Mouse (Mus musculus) forebrain, embryonic 16.5 days (tissue): Measurements from ENCODE around the gene Tescl. TPM values are rescaled to one million over a fixed set of nuclear protein-coding genes. Genes with fewer than 3 reads are reported as not detected.

Experiments used
- ATAC-seq: fragments of 200-750 bp; cut with Nextera tagmentation; 2 replicates; pipeline ENCODE4 v1.8.0; 2017; ENCODE audit warnings: mild to moderate bottlenecking, moderate library complexity
- H3K27ac ChIP-seq: fragments of 300-500 bp; sonication (generic); 2 replicates; pipeline ENCODE4 v1.5.1; 2014; ENCODE audit warnings: low read length, control low read depth
- H3K27me3 ChIP-seq: fragments of 300-500 bp; sonication (generic); replicated peaks from 2 replicates; pipeline ENCODE4 v1.6.1; 2014; ENCODE audit warnings: low read length; ENCODE audit not compliant: control insufficient read depth, insufficient read depth
- H3K36me3 ChIP-seq: fragments of 300-500 bp; sonication (generic); 2 replicates; pipeline ENCODE4 v1.6.1; 2014; ENCODE audit not compliant: control insufficient read depth, insufficient read depth
- H3K4me1 ChIP-seq: fragments of 300-500 bp; sonication (generic); replicated peaks from 2 replicates; pipeline ENCODE4 v1.6.1; 2014; ENCODE audit warnings: low read length; ENCODE audit not compliant: control insufficient read depth, insufficient read depth
- H3K4me2 ChIP-seq: fragments of 300-500 bp; sonication (generic); 2 replicates; pipeline ENCODE4 v1.6.1; 2014; ENCODE audit warnings: mild to moderate bottlenecking, low read length, control low read depth
- H3K4me3 ChIP-seq: fragments of 300-500 bp; sonication (generic); replicated peaks from 2 replicates; pipeline ENCODE4 v1.5.1; 2014; ENCODE audit warnings: mild to moderate bottlenecking, low read length, control low read depth
- H3K9ac ChIP-seq: fragments of 300-500 bp; sonication (generic); replicated peaks from 2 replicates; pipeline ENCODE4 v1.6.1; 2014; ENCODE audit warnings: low read depth, low read length, control low read depth
- H3K9me3 ChIP-seq: fragments of 300-500 bp; sonication (generic); 2 replicates; pipeline ENCODE4 v1.6.1; 2016; ENCODE audit warnings: low read length; ENCODE audit not compliant: control insufficient read depth
- WGBS: fragments of 180-500 bp; shearing (Covaris S2); extraction: QIAGEN DNeasy Blood & Tissue Kit; methylation state at CpG from one replicate; pipeline ENCODE4 v1.1.7; 2014; 5-methylcytosine and 5-hydroxymethylcytosine counted together
- polyA plus RNA-seq: library from polyadenylated mRNA; unstranded; fragments of >200 nt; fragmentation: Nextera tagmentation; extraction: Ambion mirVana; gene quantifications from 2 replicates; pipeline ENCODE4 v1.2.1, GENCODE M21; 2015

Gene Tescl
- polyA plus RNA-seq, 1 experiment from 2014 or later, result not detected

DNA sequence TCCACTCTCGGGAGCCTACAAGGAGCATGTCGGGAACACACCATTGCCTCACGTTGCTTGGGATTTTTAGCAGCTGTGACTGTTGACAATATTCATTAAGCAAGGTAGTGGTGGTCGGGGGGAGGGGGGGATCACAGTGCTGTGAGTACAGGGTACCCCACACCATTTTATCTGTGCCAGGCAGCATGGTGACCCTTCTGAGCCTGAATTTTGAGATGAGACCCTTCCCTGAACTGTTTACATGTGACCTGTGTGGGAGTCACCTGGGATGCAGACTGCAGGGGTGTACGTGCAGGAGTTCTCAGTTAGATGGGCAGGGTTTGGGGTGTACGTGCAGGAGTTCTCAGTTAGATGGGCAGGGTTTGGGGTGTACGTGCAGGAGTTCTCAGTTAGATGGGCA is 37.4 kb downstream of the Tescl start:
- no peak overlapping the region for H3K27ac ChIP-seq
- WGBS, result 97% methylated on average over 7 of the region's 7 CpGs
- H3K27me3 ChIP-seq, result no peaks in the 10 kb centered on the region
- H3K9ac ChIP-seq, result no peak overlapping the region
- H3K36me3 ChIP-seq, result peaks cover 42% of the 10 kb centered on the region
- no peaks in the 10 kb centered on the region for H3K9me3 ChIP-seq
- no peak overlapping the region for H3K4me2 ChIP-seq
- no peak overlapping the region for H3K4me3 ChIP-seq
- ATAC-seq, result no peak
- H3K4me1 ChIP-seq, result peaks cover 19% of the 10 kb centered on the region

DNA sequence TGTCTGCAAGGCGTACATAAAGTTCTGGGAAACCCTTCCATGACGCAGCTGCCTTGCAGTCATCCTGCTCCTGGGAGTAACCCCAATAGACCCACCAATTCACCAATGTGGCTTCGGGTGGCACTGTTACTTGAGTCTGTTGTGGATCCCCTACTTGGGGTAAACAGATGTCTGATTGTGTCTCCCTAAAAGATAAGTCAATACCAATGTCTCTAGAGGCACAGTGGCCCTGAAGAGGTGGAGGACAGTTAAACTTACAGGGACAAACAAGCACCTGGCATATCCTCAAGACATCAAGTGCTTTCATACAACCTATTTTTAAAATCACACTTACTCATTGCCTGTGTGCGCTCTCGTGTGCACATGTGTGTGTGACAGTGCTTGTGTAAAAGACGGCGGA is 38.4 kb downstream of the Tescl start:
- H3K4me1 ChIP-seq, result peaks cover 15% of the 10 kb centered on the region
- 94% methylated on average over 7 of the region's 7 CpGs for WGBS
- H3K9me3 ChIP-seq, result no peaks in the 10 kb centered on the region
- H3K27ac ChIP-seq, result no peak overlapping the region
- no peak overlapping the region for H3K4me3 ChIP-seq
- no peaks in the 10 kb centered on the region for H3K27me3 ChIP-seq
- no peak overlapping the region for H3K4me2 ChIP-seq
- peaks cover 51% of the 10 kb centered on the region for H3K36me3 ChIP-seq
- no peak overlapping the region for H3K9ac ChIP-seq
- ATAC-seq, result no peak

- H3K4me1 ChIP-seq, result peaks cover 10% of the 10 kb centered on the region
- H3K27ac ChIP-seq, result no peak overlapping the region
- H3K4me2 ChIP-seq, result no peak overlapping the region
- H3K36me3 ChIP-seq, result peaks cover 52% of the 10 kb centered on the region
- whole genome bisulfite sequencing, result 96% methylated on average over 4 of the region's 4 CpGs
- H3K27me3 ChIP-seq, result no peaks in the 10 kb centered on the region
- no peak overlapping the region for H3K4me3 ChIP-seq
- no peaks in the 10 kb centered on the region for H3K9me3 ChIP-seq
- H3K9ac ChIP-seq, result no peak overlapping the region
- ATAC-seq, result no peak
Observed at GRCm38 (mm10) chr7:24294763-24295162, 39.0 kb downstream of the Tescl start.

DNA sequence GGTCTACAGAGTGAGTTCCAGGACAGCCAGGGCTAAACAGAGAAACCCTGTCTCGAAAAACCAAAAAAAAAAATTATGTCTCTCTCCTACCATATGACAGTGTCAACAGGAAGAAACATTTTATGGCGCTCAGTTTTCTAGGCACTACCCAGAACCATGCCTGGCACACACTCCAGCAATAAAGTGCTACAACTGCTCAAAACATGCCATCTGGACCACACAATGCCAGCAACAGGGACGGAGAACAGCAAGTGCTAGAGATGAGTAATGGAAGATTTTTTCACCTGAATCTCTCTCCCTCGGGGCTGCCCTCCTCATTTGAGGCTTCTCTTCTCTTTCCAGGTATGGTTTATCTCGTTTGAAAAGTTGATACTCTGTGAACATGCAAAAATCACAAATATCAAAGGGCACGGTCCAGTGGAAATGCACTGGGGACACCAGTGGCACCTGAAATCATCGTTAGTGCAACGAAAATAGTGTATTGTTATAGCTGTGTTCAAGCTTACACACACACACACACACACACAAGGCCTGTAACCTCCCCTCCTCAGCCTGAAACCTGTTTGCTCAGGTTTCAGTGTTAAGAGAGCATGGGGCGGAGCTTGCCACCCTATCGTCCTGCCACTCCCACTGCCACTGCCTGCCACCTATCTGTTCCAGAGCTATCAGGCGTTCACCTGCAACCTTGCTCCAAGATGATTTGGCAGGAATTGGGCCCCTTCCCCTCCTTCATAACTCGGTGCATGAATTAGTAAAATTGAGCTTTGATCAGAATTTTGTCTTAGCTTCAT is 40.5 kb downstream of the Tescl start:
- Histone ChIP-seq H3K27ac (no peak overlapping the region), H3K27me3 (no peaks in the 10 kb centered on the region), H3K4me3 (no peak overlapping the region), H3K4me1 (peaks cover 7% of the 10 kb centered on the region), H3K4me2 (no peak overlapping the region), H3K9ac (no peak overlapping the region), H3K9me3 (no peaks in the 10 kb centered on the region), H3K36me3 (peaks cover 52% of the 10 kb centered on the region)
- no peak for ATAC-seq
- 87% methylated on average over 12 of the region's 12 CpGs for whole genome bisulfite sequencing

GRCm38 (mm10) chr7:24291387-24292090 is 42.2 kb downstream of the Tescl start:
- Histone ChIP-seq H3K36me3 (peaks cover 60% of the 10 kb centered on the region), H3K27ac (no peak overlapping the region), H3K27me3 (no peaks in the 10 kb centered on the region), H3K9ac (no peak overlapping the region), H3K4me1 (no peaks in the 10 kb centered on the region), H3K4me3 (no peak overlapping the region), H3K9me3 (no peaks in the 10 kb centered on the region), H3K4me2 (no peak overlapping the region)
- WGBS, result 90% methylated on average over 27 of the region's 27 CpGs
- ATAC-seq, result no peak

GRCm38 (mm10) chr7:24290106-24290693 is 43.5 kb downstream of the Tescl start:
- ATAC-seq, result no peak
- H3K4me3 ChIP-seq, result no peak overlapping the region
- over 99% methylated on average over 4 of the region's 4 CpGs for WGBS
- H3K27ac ChIP-seq, result no peak overlapping the region
- H3K4me2 ChIP-seq, result no peak overlapping the region
- peaks cover 50% of the 10 kb centered on the region for H3K36me3 ChIP-seq
- H3K27me3 ChIP-seq, result no peaks in the 10 kb centered on the region
- H3K9ac ChIP-seq, result no peak overlapping the region
- H3K4me1 ChIP-seq, result no peaks in the 10 kb centered on the region
- no peaks in the 10 kb centered on the region for H3K9me3 ChIP-seq

GRCm38 (mm10) chr7:24288512-24288911 is 45.2 kb downstream of the Tescl start:
- Histone ChIP-seq H3K9me3 (no peaks in the 10 kb centered on the region), H3K27ac (no peak overlapping the region), H3K4me1 (no peaks in the 10 kb centered on the region), H3K4me3 (no peak overlapping the region), H3K36me3 (peaks cover 37% of the 10 kb centered on the region), H3K27me3 (no peaks in the 10 kb centered on the region), H3K9ac (no peak overlapping the region), H3K4me2 (no peak overlapping the region)
- 78% methylated on average over 6 of the region's 6 CpGs for WGBS
- no peak for ATAC-seq

- peaks cover 32% of the 10 kb centered on the region for H3K36me3 ChIP-seq
- no peak overlapping the region for H3K9ac ChIP-seq
- H3K27ac ChIP-seq, result no peak overlapping the region
- no peak for ATAC-seq
- H3K27me3 ChIP-seq, result no peaks in the 10 kb centered on the region
- H3K4me1 ChIP-seq, result no peaks in the 10 kb centered on the region
- H3K9me3 ChIP-seq, result no peaks in the 10 kb centered on the region
- H3K4me3 ChIP-seq, result no peak overlapping the region
- H3K4me2 ChIP-seq, result no peak overlapping the region
- WGBS, result 88% methylated on average over 5 of the region's 5 CpGs
Observed at GRCm38 (mm10) chr7:24287670-24288069, 46.1 kb downstream of the Tescl start.

GRCm38 (mm10) chr7:24286916-24287315 is 46.8 kb downstream of the Tescl start:
- no peak for ATAC-seq
- no peaks in the 10 kb centered on the region for H3K9me3 ChIP-seq
- H3K27me3 ChIP-seq, result no peaks in the 10 kb centered on the region
- WGBS, result 84% methylated on average over 4 of the region's 4 CpGs
- peaks cover 24% of the 10 kb centered on the region for H3K36me3 ChIP-seq
- H3K9ac ChIP-seq, result no peak overlapping the region
- no peaks in the 10 kb centered on the region for H3K4me1 ChIP-seq
- no peak overlapping the region for H3K27ac ChIP-seq
- no peak overlapping the region for H3K4me2 ChIP-seq
- no peak overlapping the region for H3K4me3 ChIP-seq
